Mouse (Mus musculus) cerebral cortex, adult 2 months (tissue): ENCODE results near the gene Derl3.

ENCODE experiments used
- WGBS: fragments of 180-500 bp; shearing (Covaris S2); methylation state at CpG from one replicate; pipeline ENCODE4 v1.1.7; 2018; 5-methylcytosine and 5-hydroxymethylcytosine counted together

The Derl3 gene

GRCm38 (mm10) chr10:75872915-75873542, 20.2 kb upstream of the Derl3 start:
- 4% methylated on average over 11 of the region's 11 CpGs for WGBS

- WGBS: 17% methylated on average over 10 of the region's 10 CpGs
These were observed 19.6 kb upstream of the Derl3 start for GRCm38 (mm10) chr10:75873543-75874170.

- WGBS: 87% methylated on average over 3 of the region's 3 CpGs
These were observed 14.4 kb upstream of the Derl3 start for GRCm38 (mm10) chr10:75878836-75879235.

- WGBS: 92% methylated on average over 10 of the region's 10 CpGs
These were observed 12.9 kb upstream of the Derl3 start for GRCm38 (mm10) chr10:75880351-75880750.

GRCm38 (mm10) chr10:75880771-75881577, 12.2 kb upstream of the Derl3 start:
- WGBS: 62% methylated on average over 6 of the region's 6 CpGs

- WGBS: 52% methylated on average over 20 of the region's 20 CpGs
These were observed 11.4 kb upstream of the Derl3 start for GRCm38 (mm10) chr10:75881578-75882432.

GRCm38 (mm10) chr10:75882433-75883231, 10.6 kb upstream of the Derl3 start:
- 37% methylated on average over 15 of the region's 15 CpGs for WGBS

GRCm38 (mm10) chr10:75883232-75883552, 10.0 kb upstream of the Derl3 start:
- WGBS: 5% methylated on average over 10 of the region's 10 CpGs

GRCm38 (mm10) chr10:75884742-75885141, 8.5 kb upstream of the Derl3 start:
- WGBS: 97% methylated on average over 8 of the region's 8 CpGs

GRCm38 (mm10) chr10:75887504-75887903, 5.7 kb upstream of the Derl3 start:
- WGBS: 85% methylated on average over 5 of the region's 5 CpGs

- WGBS: 55% methylated on average over 8 of the region's 8 CpGs
These were observed 3.6 kb upstream of the Derl3 start for GRCm38 (mm10) chr10:75889406-75890153.

- WGBS: 82% methylated on average over 6 of the region's 6 CpGs
These were observed 1.4 kb downstream of the Derl3 start for GRCm38 (mm10) chr10:75894601-75895000.

GRCm38 (mm10) chr10:75895730-75896129, 2.5 kb downstream of the Derl3 start:
- WGBS: 69% methylated on average over 5 of the region's 5 CpGs

- WGBS: 36% methylated on average over 1 of the region's 1 CpGs
These were observed 3.0 kb downstream of the Derl3 start for GRCm38 (mm10) chr10:75896208-75896607.

GRCm38 (mm10) chr10:75897373-75897772, 4.2 kb downstream of the Derl3 start:
- WGBS: 29% methylated on average over 6 of the region's 6 CpGs

GRCm38 (mm10) chr10:75898039-75898564, 4.9 kb downstream of the Derl3 start:
- WGBS: 52% methylated on average over 6 of the region's 6 CpGs

- 39% methylated on average over 3 of the region's 3 CpGs for WGBS
These were observed 5.6 kb downstream of the Derl3 start for GRCm38 (mm10) chr10:75898846-75899245.

- WGBS: 78% methylated on average over 5 of the region's 5 CpGs
These were observed 11.2 kb downstream of the Derl3 start for GRCm38 (mm10) chr10:75904391-75904790.

GRCm38 (mm10) chr10:75906882-75907281, 13.7 kb downstream of the Derl3 start:
- WGBS: 79% methylated on average over 4 of the region's 4 CpGs

GRCm38 (mm10) chr10:75910698-75911097, 17.5 kb downstream of the Derl3 start:
- WGBS: 83% methylated on average over 2 of the region's 2 CpGs
